Mouse (Mus musculus) neural tube, embryonic 13.5 days (tissue): ENCODE data around the gene Smg9. TPM values are rescaled to one million over a fixed set of nuclear protein-coding genes. Genes with fewer than 3 reads are reported as not detected.
A peak's percentile ranks its signal among the peaks of the same experiment; 100 is the strongest.

Experiments used
- ATAC-seq: fragments of 200-750 bp; cut with Nextera tagmentation; 2 replicates; pipeline ENCODE4 v1.8.0; 2017; ENCODE audit warnings: low read depth, mild to moderate bottlenecking, moderate TSS enrichment, moderate library complexity
- H3K27ac ChIP-seq: fragments of 300-500 bp; sonication (generic); replicated peaks from 2 replicates; pipeline ENCODE4 v1.5.1; 2015; ENCODE audit warnings: moderate library complexity, mild to moderate bottlenecking, inconsistent platforms
- H3K27me3 ChIP-seq: fragments of 300-500 bp; sonication (generic); 2 replicates; pipeline ENCODE4 v1.6.1; 2015; ENCODE audit warnings: mild to moderate bottlenecking, inconsistent platforms
- H3K36me3 ChIP-seq: fragments of 300-500 bp; sonication (generic); 2 replicates; pipeline ENCODE4 v1.6.1; 2015; ENCODE audit warnings: mild to moderate bottlenecking, inconsistent platforms
- H3K4me1 ChIP-seq: fragments of 300-500 bp; sonication (generic); replicated peaks from 2 replicates; pipeline ENCODE4 v1.6.1; 2015; ENCODE audit warnings: inconsistent platforms
- H3K4me2 ChIP-seq: fragments of 300-500 bp; sonication (generic); 2 replicates; pipeline ENCODE4 v1.6.1; 2015; ENCODE audit warnings: inconsistent platforms, mild to moderate bottlenecking, moderate library complexity
- H3K4me3 ChIP-seq: fragments of 300-500 bp; sonication (generic); 2 replicates; pipeline ENCODE4 v1.5.1; 2015; ENCODE audit warnings: mild to moderate bottlenecking, inconsistent platforms
- H3K9ac ChIP-seq: fragments of 300-500 bp; sonication (generic); 2 replicates; pipeline ENCODE4 v1.6.1; 2015; ENCODE audit warnings: moderate library complexity, mild to moderate bottlenecking, inconsistent platforms
- H3K9me3 ChIP-seq: fragments of 300-500 bp; sonication (generic); 2 replicates; pipeline ENCODE4 v1.6.1; 2016; ENCODE audit warnings: inconsistent platforms
- whole genome bisulfite sequencing: fragments of 180-500 bp; shearing (Covaris S2); methylation state at CpG from one replicate; pipeline ENCODE4 v1.1.7; 2015; 5-methylcytosine and 5-hydroxymethylcytosine counted together
- polyA plus RNA-seq: library from polyadenylated mRNA; unstranded; fragments of >200 nt; fragmentation: Nextera tagmentation; extraction: Ambion mirVana; gene quantifications from 2 replicates; pipeline ENCODE4 v1.2.1, GENCODE M21; 2015

Smg9 gene
- polyA plus RNA-seq, 1 experiment from 2014 or later: 37.7 TPM

GRCm38 (mm10) chr7:24368946-24369345, 30.5 kb upstream of the Smg9 start:
- no peak overlapping the region for H3K9ac ChIP-seq
- H3K4me2 ChIP-seq: no peak overlapping the region
- no peak for ATAC-seq
- H3K36me3 ChIP-seq: no peaks in the 10 kb centered on the region
- H3K27me3 ChIP-seq: no peaks in the 10 kb centered on the region
- H3K27ac ChIP-seq: no peak overlapping the region
- H3K9me3 ChIP-seq: no peaks in the 10 kb centered on the region
- H3K4me1 ChIP-seq: peaks cover 27% of the 10 kb centered on the region
- no peak overlapping the region for H3K4me3 ChIP-seq
- WGBS: 91% methylated on average over 7 of the region's 7 CpGs

GRCm38 (mm10) chr7:24369731-24370541, 29.5 kb upstream of the Smg9 start, which contains the start of gene Kcnn4:
Gene Kcnn4 (plus strand): TSS chr7:24370263.
- Histone ChIP-seq H3K4me3 (peak within 1 kb of the TSS; percentile 8; the same call in 1 of the 2 replicates), H3K4me2 (peak within 1 kb of the TSS; percentile 9; the same call in 1 of the 2 replicates), H3K36me3 (no peaks in the 10 kb centered on the region), H3K9ac (peak within 1 kb of the TSS; percentile 45; the same call in 1 of the 2 replicates), H3K27me3 (no peaks in the 10 kb centered on the region), H3K27ac (no peak within 1 kb of the TSS), H3K4me1 (peaks cover 30% of the 10 kb centered on the region), H3K9me3 (no peaks in the 10 kb centered on the region)
- no peak for ATAC-seq
- WGBS: 46% methylated on average over 23 of the region's 23 CpGs

GRCm38 (mm10) chr7:24371012-24371808, 28.2 kb upstream of the Smg9 start:
- no peak overlapping the region for H3K9ac ChIP-seq
- H3K4me3 ChIP-seq: no peak overlapping the region
- 82% methylated on average over 7 of the region's 7 CpGs for WGBS
- peak overlapping the region; percentile 9; the same call in 1 of the 2 replicates for H3K4me2 ChIP-seq
- no peaks in the 10 kb centered on the region for H3K36me3 ChIP-seq
- no peaks in the 10 kb centered on the region for H3K27me3 ChIP-seq
- no peaks in the 10 kb centered on the region for H3K9me3 ChIP-seq
- ATAC-seq: no peak
- no peak overlapping the region for H3K27ac ChIP-seq
- H3K4me1 ChIP-seq: peaks cover 28% of the 10 kb centered on the region

GRCm38 (mm10) chr7:24371809-24372145, 27.6 kb upstream of the Smg9 start:
- WGBS: 62% methylated on average over 3 of the region's 3 CpGs
- Histone ChIP-seq H3K4me3 (no peak overlapping the region), H3K4me1 (peaks cover 32% of the 10 kb centered on the region), H3K9ac (no peak overlapping the region), H3K4me2 (no peak overlapping the region), H3K27ac (no peak overlapping the region), H3K36me3 (no peaks in the 10 kb centered on the region), H3K9me3 (no peaks in the 10 kb centered on the region), H3K27me3 (0 out of 2 replicates have a peak, but pooled peaks cover 4% of the 10 kb centered on the region)
- no peak for ATAC-seq

- peak overlapping the region; percentile 82 for H3K27ac ChIP-seq
- no peaks in the 10 kb centered on the region for H3K9me3 ChIP-seq
- no peak overlapping the region for H3K4me3 ChIP-seq
- H3K4me2 ChIP-seq: no peak overlapping the region
- H3K9ac ChIP-seq: no peak overlapping the region
- 89% methylated on average over 11 of the region's 11 CpGs for WGBS
- ATAC-seq: no peak
- peaks cover 37% of the 10 kb centered on the region for H3K4me1 ChIP-seq
- peaks cover 9% of the 10 kb centered on the region for H3K27me3 ChIP-seq
- H3K36me3 ChIP-seq: no peaks in the 10 kb centered on the region
Measured at GRCm38 (mm10) chr7:24372300-24372699, 27.1 kb upstream of the Smg9 start.

GRCm38 (mm10) chr7:24372786-24373185, 26.6 kb upstream of the Smg9 start:
- 70% methylated on average over 4 of the region's 4 CpGs for WGBS

GRCm38 (mm10) chr7:24373538-24374379, 25.7 kb upstream of the Smg9 start:
- peaks cover 12% of the 10 kb centered on the region for H3K27me3 ChIP-seq
- no peaks in the 10 kb centered on the region for H3K9me3 ChIP-seq
- H3K4me3 ChIP-seq: no peak overlapping the region
- 33% methylated on average over 17 of the region's 20 CpGs for WGBS
- H3K36me3 ChIP-seq: no peaks in the 10 kb centered on the region
- H3K9ac ChIP-seq: 0 out of 2 replicates have a peak overlapping the region, but pooled peaks have one; percentile 31
- peak overlapping the region; percentile 22 for H3K4me2 ChIP-seq
- H3K27ac ChIP-seq: peak overlapping the region; percentile 82
- peak; percentile 72 for ATAC-seq
- H3K4me1 ChIP-seq: peaks cover 44% of the 10 kb centered on the region

More at GRCm38 (mm10) chr7:24372786-24373185, 26.6 kb upstream of the Smg9 start:
- Histone ChIP-seq H3K27me3 (peaks cover 12% of the 10 kb centered on the region), H3K4me1 (peaks cover 40% of the 10 kb centered on the region), H3K27ac (peak overlapping the region; percentile 82), H3K4me2 (no peak overlapping the region), H3K9ac (no peak overlapping the region), H3K36me3 (no peaks in the 10 kb centered on the region), H3K4me3 (no peak overlapping the region), H3K9me3 (no peaks in the 10 kb centered on the region)
- no peak for ATAC-seq

- WGBS: 88% methylated on average over 8 of the region's 8 CpGs
- Histone ChIP-seq H3K27me3 (peaks cover 12% of the 10 kb centered on the region), H3K9ac (no peak overlapping the region), H3K36me3 (no peaks in the 10 kb centered on the region), H3K27ac (no peak overlapping the region), H3K9me3 (no peaks in the 10 kb centered on the region), H3K4me2 (no peak overlapping the region), H3K4me3 (no peak overlapping the region), H3K4me1 (peaks cover 35% of the 10 kb centered on the region)
- no peak for ATAC-seq
Measured at GRCm38 (mm10) chr7:24376456-24376855, 23.0 kb upstream of the Smg9 start.

- WGBS: 8% methylated on average over 49 of the region's 49 CpGs
- Histone ChIP-seq H3K27ac (no peak overlapping the region), H3K4me2 (peak overlapping the region; percentile 54), H3K9me3 (no peaks in the 10 kb centered on the region), H3K27me3 (peaks cover 12% of the 10 kb centered on the region), H3K9ac (peak overlapping the region; percentile 54), H3K4me1 (peaks cover 35% of the 10 kb centered on the region), H3K4me3 (peak overlapping the region; percentile 29), H3K36me3 (no peaks in the 10 kb centered on the region)
- no peak for ATAC-seq
Measured at GRCm38 (mm10) chr7:24377091-24377865, 22.1 kb upstream of the Smg9 start.

- Histone ChIP-seq H3K9me3 (no peaks in the 10 kb centered on the region), H3K4me2 (no peak overlapping the region), H3K27me3 (peaks cover 12% of the 10 kb centered on the region), H3K36me3 (no peaks in the 10 kb centered on the region), H3K9ac (no peak overlapping the region), H3K27ac (no peak overlapping the region), H3K4me3 (no peak overlapping the region), H3K4me1 (peaks cover 27% of the 10 kb centered on the region)
- ATAC-seq: no peak
- 71% methylated on average over 10 of the region's 10 CpGs for WGBS
Measured at GRCm38 (mm10) chr7:24378049-24378701, 21.2 kb upstream of the Smg9 start.

GRCm38 (mm10) chr7:24379934-24380333, 19.5 kb upstream of the Smg9 start:
- Histone ChIP-seq H3K36me3 (no peaks in the 10 kb centered on the region), H3K27me3 (peaks cover 17% of the 10 kb centered on the region), H3K4me1 (peaks cover 16% of the 10 kb centered on the region), H3K4me3 (no peak overlapping the region), H3K9me3 (no peaks in the 10 kb centered on the region), H3K9ac (no peak overlapping the region), H3K27ac (no peak overlapping the region), H3K4me2 (no peak overlapping the region)
- no peak for ATAC-seq
- 65% methylated on average over 7 of the region's 7 CpGs for WGBS
